Mouse (Mus musculus): ENCODE results near the gene Shisa5. TPM values are rescaled to one million over a fixed set of nuclear protein-coding genes. Genes with fewer than 3 reads are reported as not detected.
A peak's percentile ranks its signal among the peaks of the same experiment; 100 is the strongest.

The Shisa5 gene
- polyA plus RNA-seq, 1 experiment: 82.8 TPM

- no peak overlapping the region for H3ac ChIP-seq (ENCODE audit: control insufficient read depth, insufficient read length)
- H3K4me3 ChIP-seq: peak overlapping the region; percentile 35
- TF ChIP-seq TCF12 (IDR thresholded peaks at IDR 0.05; ENCODE audit: insufficient read depth, poor library complexity, severe bottlenecking) (no peak), USF1 (IDR thresholded peaks at IDR 0.05; ENCODE audit: low read depth) (no peak), TCF3 (IDR thresholded peaks at IDR 0.05; ENCODE audit: insufficient read length, low read depth) (no peak), SRF (IDR thresholded peaks at IDR 0.05; ENCODE audit: control insufficient read depth, insufficient read length, low read depth) (no peak), REST (IDR thresholded peaks at IDR 0.05; ENCODE audit: insufficient read depth, insufficient read length) (no peak), MYOG (IDR thresholded peaks at IDR 0.05; ENCODE audit: control insufficient read depth in 1 of 3, insufficient read depth in 1 of 3, insufficient read length in 2 of 3, low read depth in 2 of 3) (no peak), MAX (IDR thresholded peaks at IDR 0.05; ENCODE audit: low read depth) (no peak), CEBPB (IDR thresholded peaks at IDR 0.05; ENCODE audit: insufficient read depth, poor library complexity, severe bottlenecking) (no peak), E2F4 (IDR thresholded peaks at IDR 0.05; ENCODE audit: insufficient read depth) (no peak), POLR2AphosphoS2 (IDR thresholded peaks at IDR 0.05; ENCODE audit: insufficient read length, low read depth) (no peak), POLR2A (IDR thresholded peaks at IDR 0.05; ENCODE audit: insufficient read length, low read depth) (no peak), MYOD1 (IDR thresholded peaks at IDR 0.05; ENCODE audit: control insufficient read depth in 1 of 3, insufficient read length in 2 of 3, low read depth in 2 of 3) (no peak)
- peaks cover 6% of the 10 kb centered on the region for H3K79me2 ChIP-seq (ENCODE audit: control insufficient read depth, insufficient read depth)
- H3K27me3 ChIP-seq (ENCODE audit: control insufficient read depth, insufficient read depth, insufficient read length): no peaks in the 10 kb centered on the region
- no peaks in the 10 kb centered on the region for H3K36me3 ChIP-seq (ENCODE audit: control insufficient read depth, insufficient read depth)
- peak overlapping the region; percentile 81 for H3K4me2 ChIP-seq (ENCODE audit: low read depth)
Measured at GRCm38 (mm10) chr9:108992085-108992469, 46.3 kb upstream of the Shisa5 start.

GRCm38 (mm10) chr9:108992620-108993361 lies 45.6 kb upstream of the Shisa5 start:
- Histone ChIP-seq H3K4me2 (ENCODE audit: low read depth) (peak overlapping the region; percentile 81), H3K27me3 (ENCODE audit: control insufficient read depth, insufficient read depth, insufficient read length) (no peaks in the 10 kb centered on the region), H3ac (ENCODE audit: control insufficient read depth, insufficient read length) (no peak overlapping the region), H3K79me2 (ENCODE audit: control insufficient read depth, insufficient read depth) (peaks cover 6% of the 10 kb centered on the region), H3K4me3 (peak overlapping the region; percentile 35), H3K36me3 (ENCODE audit: control insufficient read depth, insufficient read depth) (no peaks in the 10 kb centered on the region)
- TF ChIP-seq POLR2A (IDR thresholded peaks at IDR 0.05; ENCODE audit: insufficient read length, low read depth): no peak
- no peak for TF ChIP-seq MYOG (IDR thresholded peaks at IDR 0.05; ENCODE audit: control insufficient read depth in 1 of 3, insufficient read depth in 1 of 3, insufficient read length in 2 of 3, low read depth in 2 of 3)
- no peak for TF ChIP-seq REST (IDR thresholded peaks at IDR 0.05; ENCODE audit: insufficient read depth, insufficient read length)
- TF ChIP-seq MAX (IDR thresholded peaks at IDR 0.05; ENCODE audit: low read depth): no peak
- TF ChIP-seq TCF3 (IDR thresholded peaks at IDR 0.05; ENCODE audit: insufficient read length, low read depth): no peak
- no peak for TF ChIP-seq SRF (IDR thresholded peaks at IDR 0.05; ENCODE audit: control insufficient read depth, insufficient read length, low read depth)
- TF ChIP-seq TCF12 (IDR thresholded peaks at IDR 0.05; ENCODE audit: insufficient read depth, poor library complexity, severe bottlenecking): no peak
- TF ChIP-seq POLR2AphosphoS2 (IDR thresholded peaks at IDR 0.05; ENCODE audit: insufficient read length, low read depth): no peak
- TF ChIP-seq MYOD1 (IDR thresholded peaks at IDR 0.05; ENCODE audit: control insufficient read depth in 1 of 3, insufficient read length in 2 of 3, low read depth in 2 of 3): no peak
- TF ChIP-seq E2F4 (IDR thresholded peaks at IDR 0.05; ENCODE audit: insufficient read depth): no peak
- no peak for TF ChIP-seq CEBPB (IDR thresholded peaks at IDR 0.05; ENCODE audit: insufficient read depth, poor library complexity, severe bottlenecking)

GRCm38 (mm10) chr9:108996411-108996810 lies 42.0 kb upstream of the Shisa5 start:
- Histone ChIP-seq H3ac (ENCODE audit: control insufficient read depth, insufficient read length) (no peak overlapping the region), H3K79me2 (ENCODE audit: control insufficient read depth, insufficient read depth) (peaks cover 6% of the 10 kb centered on the region), H3K4me3 (no peak overlapping the region), H3K36me3 (ENCODE audit: control insufficient read depth, insufficient read depth) (no peaks in the 10 kb centered on the region), H3K27me3 (ENCODE audit: control insufficient read depth, insufficient read depth, insufficient read length) (no peaks in the 10 kb centered on the region), H3K4me2 (ENCODE audit: low read depth) (no peak overlapping the region)
- TF ChIP-seq POLR2A (IDR thresholded peaks at IDR 0.05; ENCODE audit: insufficient read length, low read depth) (no peak), TCF3 (IDR thresholded peaks at IDR 0.05; ENCODE audit: insufficient read length, low read depth) (no peak), MAX (IDR thresholded peaks at IDR 0.05; ENCODE audit: low read depth) (no peak), CEBPB (IDR thresholded peaks at IDR 0.05; ENCODE audit: insufficient read depth, poor library complexity, severe bottlenecking) (no peak), REST (IDR thresholded peaks at IDR 0.05; ENCODE audit: insufficient read depth, insufficient read length) (no peak), SRF (IDR thresholded peaks at IDR 0.05; ENCODE audit: control insufficient read depth, insufficient read length, low read depth) (no peak), USF1 (IDR thresholded peaks at IDR 0.05; ENCODE audit: low read depth) (no peak), MYOD1 (IDR thresholded peaks at IDR 0.05; ENCODE audit: control insufficient read depth in 1 of 3, insufficient read length in 2 of 3, low read depth in 2 of 3) (no peak)

- Histone ChIP-seq H3K79me2 (ENCODE audit: control insufficient read depth, insufficient read depth) (no peaks in the 10 kb centered on the region), H3K36me3 (ENCODE audit: control insufficient read depth, insufficient read depth) (no peaks in the 10 kb centered on the region), H3K27me3 (ENCODE audit: control insufficient read depth, insufficient read depth, insufficient read length) (no peaks in the 10 kb centered on the region), H3K4me3 (no peak overlapping the region), H3ac (ENCODE audit: control insufficient read depth, insufficient read length) (no peak overlapping the region), H3K4me2 (ENCODE audit: low read depth) (no peak overlapping the region)
- no peak for TF ChIP-seq TCF3 (IDR thresholded peaks at IDR 0.05; ENCODE audit: insufficient read length, low read depth)
- TF ChIP-seq USF1 (IDR thresholded peaks at IDR 0.05; ENCODE audit: low read depth): no peak
- TF ChIP-seq E2F4 (IDR thresholded peaks at IDR 0.05; ENCODE audit: insufficient read depth): no peak
- TF ChIP-seq SRF (IDR thresholded peaks at IDR 0.05; ENCODE audit: control insufficient read depth, insufficient read length, low read depth): no peak
- no peak for TF ChIP-seq CEBPB (IDR thresholded peaks at IDR 0.05; ENCODE audit: insufficient read depth, poor library complexity, severe bottlenecking)
- no peak for TF ChIP-seq TCF12 (IDR thresholded peaks at IDR 0.05; ENCODE audit: insufficient read depth, poor library complexity, severe bottlenecking)
- TF ChIP-seq MYOD1 (IDR thresholded peaks at IDR 0.05; ENCODE audit: control insufficient read depth in 1 of 3, insufficient read length in 2 of 3, low read depth in 2 of 3): no peak
- TF ChIP-seq MAX (IDR thresholded peaks at IDR 0.05; ENCODE audit: low read depth): no peak
- TF ChIP-seq POLR2A (IDR thresholded peaks at IDR 0.05; ENCODE audit: insufficient read length, low read depth): no peak
- no peak for TF ChIP-seq REST (IDR thresholded peaks at IDR 0.05; ENCODE audit: insufficient read depth, insufficient read length)
- no peak for TF ChIP-seq MYOG (IDR thresholded peaks at IDR 0.05; ENCODE audit: control insufficient read depth in 1 of 3, insufficient read depth in 1 of 3, insufficient read length in 2 of 3, low read depth in 2 of 3)
- TF ChIP-seq POLR2AphosphoS2 (IDR thresholded peaks at IDR 0.05; ENCODE audit: insufficient read length, low read depth): no peak
Measured at GRCm38 (mm10) chr9:108998287-108999166, 39.8 kb upstream of the Shisa5 start.
